23 mouse cellular contexts compared by ENCODE assay signal in the genomic region with DNA sequence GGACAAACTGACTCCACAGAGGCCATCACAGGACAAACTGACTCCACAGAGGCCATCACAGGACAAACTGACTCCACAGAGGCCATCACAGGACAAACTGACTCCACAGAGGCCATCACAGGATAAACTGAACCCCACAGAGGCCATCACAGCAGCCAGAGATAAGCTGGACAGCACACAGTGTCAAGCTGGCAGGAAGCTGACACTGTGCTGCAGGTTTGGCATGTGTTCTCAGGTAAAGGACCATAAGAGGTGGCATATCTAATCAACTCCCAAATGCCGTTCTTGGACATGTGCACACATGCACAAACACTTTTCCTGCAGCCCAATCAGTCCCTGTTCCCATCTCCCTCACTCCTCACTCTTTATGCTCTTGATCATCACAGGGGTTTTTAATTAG.
"Had no signal": no experiment of that assay in that cellular context is flagged by ENCODE, and none has a peak within 500 bp of the region (broad histone marks: within the 10 kb centered on the region; RNA-seq: fewer than 3 reads in every experiment).

No protein-coding gene starts in this region.

- H3K27ac ChIP-seq: gastrocnemius, adult 2 months; heart, embryonic 10.5 days; heart, embryonic 13.5 days; heart, embryonic 15.5 days; hindbrain, embryonic 10.5 days; hindbrain, embryonic 12.5 days; hindbrain, embryonic 14.5 days; intestine, embryonic 15.5 days; limb, embryonic 10.5 days; limb, embryonic 12.5 days; liver, embryonic 13.5 days; liver, embryonic 15.5 days had no signal

- H3K27me3 ChIP-seq: heart, embryonic 13.5 days; heart, embryonic 15.5 days; hindbrain, embryonic 12.5 days; intestine, embryonic 15.5 days; limb, embryonic 12.5 days; liver, embryonic 13.5 days; liver, embryonic 15.5 days had no signal

- H3K4me3 ChIP-seq: gastrocnemius, adult 2 months; heart, embryonic 10.5 days; heart, embryonic 13.5 days; heart, embryonic 15.5 days; hindbrain, embryonic 10.5 days; hindbrain, embryonic 12.5 days; intestine, embryonic 15.5 days; left cerebral cortex, adult 2 months; limb, embryonic 10.5 days; limb, embryonic 12.5 days; liver, embryonic 13.5 days; liver, embryonic 15.5 days had no signal

- H3K4me1 ChIP-seq: heart, embryonic 10.5 days; heart, embryonic 13.5 days; hindbrain, embryonic 10.5 days; hindbrain, embryonic 12.5 days; intestine, embryonic 15.5 days; limb, embryonic 10.5 days; liver, embryonic 13.5 days had no signal

- DNase-seq: gastrocnemius, postnatal 10 days; gastrocnemius, postnatal 25 days; heart, postnatal 4 days; kidney, adult 18-20 months; kidney, adult 8-10 months; kidney, postnatal 10 days; kidney, postnatal 25 days; kidney, postnatal 4 days; liver; liver, embryonic 13.5 days; liver, postnatal 0 days had no signal

- H3K36me3 ChIP-seq: intestine, embryonic 15.5 days; limb, embryonic 12.5 days had no signal

- H3K9ac ChIP-seq: heart, embryonic 13.5 days; heart, embryonic 15.5 days; hindbrain, embryonic 12.5 days; hindbrain, embryonic 14.5 days; intestine, embryonic 15.5 days; limb, embryonic 12.5 days; liver, embryonic 13.5 days; liver, embryonic 15.5 days; liver, postnatal 0 days had no signal
